Mouse (Mus musculus): Measurements from ENCODE around the gene Olfr190.

- no peak for TF ChIP-seq CTCF (IDR thresholded peaks at IDR 0.05; ENCODE audit: low read depth)
- no peak for TF ChIP-seq EP300 (IDR thresholded peaks at IDR 0.05; ENCODE audit: low read depth)
Measured at GRCm38 (mm10) chr16:59120969-59121368, 43.2 kb upstream of the Olfr190 start, which contains the start of gene Olfr194.
